Mouse (Mus musculus) stomach, postnatal 0 days (tissue): ENCODE measurements at regions not wholly inside any gene's neighbourhood (a gene's known extent, or its start where the extent isn't known, plus 50 kb on each side); places are given as distances from the start of the nearest gene placed in this dataset.
A peak's percentile ranks its signal among the peaks of the same experiment; 100 is the strongest.

ENCODE experiments used
- ATAC-seq: fragments of 200-750 bp; cut with Nextera tagmentation; 2 replicates; pipeline ENCODE4 v1.8.0; 2017; ENCODE audit not compliant: low FRiP score, low TSS enrichment
- DNase-seq: peaks from one replicate; pipeline ENCODE4 v3.0.0-alpha.2; 2016; ENCODE audit warnings: low spot score
- H3K27ac ChIP-seq: fragments of 300-500 bp; sonication (generic); replicated peaks from 2 replicates; pipeline ENCODE4 v1.5.1; 2014; ENCODE audit warnings: mild to moderate bottlenecking, control low read depth
- H3K27me3 ChIP-seq: fragments of 300-500 bp; sonication (generic); 2 replicates; pipeline ENCODE4 v1.6.1; 2014; ENCODE audit warnings: low read length; ENCODE audit not compliant: control insufficient read depth, insufficient read depth
- H3K36me3 ChIP-seq: fragments of 300-500 bp; sonication (generic); 2 replicates; pipeline ENCODE4 v1.6.1; 2014; ENCODE audit warnings: low read length, mixed read lengths; ENCODE audit not compliant: control insufficient read depth, insufficient read depth
- H3K4me1 ChIP-seq: fragments of 300-500 bp; sonication (generic); replicated peaks from 2 replicates; pipeline ENCODE4 v1.6.1; 2014; ENCODE audit warnings: antibody characterized with exemption; ENCODE audit not compliant: control insufficient read depth, insufficient read depth
- H3K4me2 ChIP-seq: fragments of 300-500 bp; sonication (generic); replicated peaks from 2 replicates; pipeline ENCODE4 v1.6.1; 2014; ENCODE audit warnings: low read depth, mild to moderate bottlenecking, control low read depth, moderate library complexity
- H3K4me3 ChIP-seq: fragments of 300-500 bp; sonication (generic); 2 replicates; pipeline ENCODE4 v1.5.1; 2014; ENCODE audit warnings: low read depth, low read length, control low read depth
- H3K9ac ChIP-seq: fragments of 300-500 bp; sonication (generic); 2 replicates; pipeline ENCODE4 v1.6.1; 2014; ENCODE audit warnings: mild to moderate bottlenecking, low read length, control low read depth, mixed read lengths
- H3K9me3 ChIP-seq: fragments of 300-500 bp; sonication (generic); 2 replicates; pipeline ENCODE4 v1.6.1; 2016; ENCODE audit warnings: low read length; ENCODE audit not compliant: control insufficient read depth
- CTCF ChIP-seq: IDR thresholded peaks from 2 replicates; pipeline ENCODE4 v1.5.1; 2016; ENCODE audit warnings: antibody characterized with exemption, low read depth, mild to moderate bottlenecking, moderate library complexity
- EP300 ChIP-seq: optimal IDR thresholded peaks from 2 replicates; pipeline ENCODE3; 2016; ENCODE audit warnings: antibody characterized with exemption
- WGBS: fragments of 180-500 bp; shearing (Covaris S2); extraction: QIAGEN DNeasy Blood & Tissue Kit; methylation state at CpG from one replicate; pipeline ENCODE4 v1.1.7; 2014; 5-methylcytosine and 5-hydroxymethylcytosine counted together

GRCm38 (mm10) chr6:117313944-117314566 is 145.7 kb downstream of the Cxcl12 start:
- Histone ChIP-seq H3K36me3 (no peaks in the 10 kb centered on the region), H3K4me3 (no peak overlapping the region)
- ATAC-seq, result no peak

GRCm38 (mm10) chr6:117323301-117323700 is 155.0 kb downstream of the Cxcl12 start:
- ATAC-seq (no peak), DNase-seq (no peak)
- Histone ChIP-seq H3K9ac (no peak overlapping the region), H3K4me1 (no peaks in the 10 kb centered on the region), H3K27ac (no peak overlapping the region), H3K36me3 (no peaks in the 10 kb centered on the region), H3K27me3 (no peaks in the 10 kb centered on the region), H3K4me2 (no peak overlapping the region), H3K4me3 (no peak overlapping the region), H3K9me3 (no peaks in the 10 kb centered on the region)
- TF ChIP-seq EP300, result no peak
- no peak for TF ChIP-seq CTCF

More at GRCm38 (mm10) chr6:117313944-117314566, 145.7 kb downstream of the Cxcl12 start:
- 59% methylated on average over 6 of the region's 6 CpGs for WGBS
- no peak overlapping the region for H3K27ac ChIP-seq
- H3K9me3 ChIP-seq, result no peaks in the 10 kb centered on the region
- H3K27me3 ChIP-seq, result no peaks in the 10 kb centered on the region
- H3K4me1 ChIP-seq, result no peaks in the 10 kb centered on the region
- no peak overlapping the region for H3K9ac ChIP-seq
- no peak overlapping the region for H3K4me2 ChIP-seq
- no peak for TF ChIP-seq EP300
- no peak for TF ChIP-seq CTCF
- peak; percentile 3 for DNase-seq

- Histone ChIP-seq H3K27me3 (no peaks in the 10 kb centered on the region), H3K4me3 (no peak overlapping the region), H3K36me3 (no peaks in the 10 kb centered on the region), H3K9ac (no peak overlapping the region), H3K27ac (no peak overlapping the region), H3K4me2 (no peak overlapping the region), H3K9me3 (no peaks in the 10 kb centered on the region), H3K4me1 (no peaks in the 10 kb centered on the region)
- DNase-seq (no peak), ATAC-seq (no peak)
- TF ChIP-seq CTCF (no peak), EP300 (no peak)
- WGBS, result 35% methylated on average over 3 of the region's 3 CpGs
These were observed 155.5 kb downstream of the Cxcl12 start for GRCm38 (mm10) chr6:117323850-117324249.

GRCm38 (mm10) chr6:117326835-117327775 is 158.8 kb downstream of the Cxcl12 start:
- H3K27me3 ChIP-seq, result no peaks in the 10 kb centered on the region
- TF ChIP-seq EP300, result no peak
- TF ChIP-seq CTCF, result no peak
- H3K36me3 ChIP-seq, result no peaks in the 10 kb centered on the region
- no peak overlapping the region for H3K4me3 ChIP-seq
- WGBS, result 63% methylated on average over 18 of the region's 18 CpGs
- no peak for ATAC-seq
- H3K9ac ChIP-seq, result no peak overlapping the region
- H3K9me3 ChIP-seq, result no peaks in the 10 kb centered on the region
- H3K4me1 ChIP-seq, result no peaks in the 10 kb centered on the region
- no peak for DNase-seq
- H3K27ac ChIP-seq, result no peak overlapping the region
- H3K4me2 ChIP-seq, result no peak overlapping the region

GRCm38 (mm10) chr6:117329164-117329939 is 161.0 kb downstream of the Cxcl12 start:
- TF ChIP-seq CTCF (peak; percentile 7; the same call in 1 of the 2 replicates), EP300 (no peak)
- Histone ChIP-seq H3K27me3 (no peaks in the 10 kb centered on the region), H3K36me3 (no peaks in the 10 kb centered on the region), H3K4me3 (no peak overlapping the region), H3K9me3 (no peaks in the 10 kb centered on the region), H3K4me1 (no peaks in the 10 kb centered on the region), H3K27ac (no peak overlapping the region), H3K9ac (no peak overlapping the region), H3K4me2 (no peak overlapping the region)
- ATAC-seq (no peak), DNase-seq (no peak)
- WGBS, result 69% methylated on average over 8 of the region's 8 CpGs
